Mouse (Mus musculus): ENCODE measurements around the gene Gbx1.

The Gbx1 gene

GRCm38 (mm10) chr5:24524522-24524921 lies 2.5 kb downstream of the Gbx1 start:
- DNase-seq: no peak

GRCm38 (mm10) chr5:24523806-24524205 lies 3.2 kb downstream of the Gbx1 start:
- no peak for DNase-seq

- DNase-seq: no peak
Observed at GRCm38 (mm10) chr5:24521366-24521765, 5.6 kb downstream of the Gbx1 start.

GRCm38 (mm10) chr5:24512271-24512670 lies 14.7 kb downstream of the Gbx1 start:
- no peak for DNase-seq

- DNase-seq: peak in 1 of 2 experiments; percentile 58
Observed at GRCm38 (mm10) chr5:24510635-24511034, 16.4 kb downstream of the Gbx1 start.

GRCm38 (mm10) chr5:24508406-24508805 lies 18.6 kb downstream of the Gbx1 start:
- DNase-seq: no peak

GRCm38 (mm10) chr5:24505513-24505912 lies 21.5 kb downstream of the Gbx1 start:
- no peak for DNase-seq

- peak in 1 of 2 experiments; percentile 15 for DNase-seq
Observed at GRCm38 (mm10) chr5:24502786-24503185, 24.2 kb downstream of the Gbx1 start.

- peak in 1 of 2 experiments; percentile 67 for DNase-seq
Observed at GRCm38 (mm10) chr5:24500851-24501250, 26.2 kb downstream of the Gbx1 start.

GRCm38 (mm10) chr5:24499113-24499512 lies 27.9 kb downstream of the Gbx1 start:
- DNase-seq: no peak

- no peak for DNase-seq
Observed at GRCm38 (mm10) chr5:24497526-24497925, 29.5 kb downstream of the Gbx1 start.

- DNase-seq: peak in 1 of 2 experiments; percentile 10
Observed at GRCm38 (mm10) chr5:24496756-24497155, 30.2 kb downstream of the Gbx1 start.

- DNase-seq: peak; percentile 5
Observed at GRCm38 (mm10) chr5:24495019-24495418, 32.0 kb downstream of the Gbx1 start.

- no peak for DNase-seq
Observed at GRCm38 (mm10) chr5:24492546-24493285, 34.3 kb downstream of the Gbx1 start.

- no peak for DNase-seq
Observed at GRCm38 (mm10) chr5:24490413-24490920, 36.5 kb downstream of the Gbx1 start.

- no peak for DNase-seq
Observed at GRCm38 (mm10) chr5:24486738-24487137, 40.3 kb downstream of the Gbx1 start.

- peak; percentile 93 to 96 for DNase-seq
Observed at GRCm38 (mm10) chr5:24486097-24486496, 40.9 kb downstream of the Gbx1 start.

- peak in 1 of 2 experiments; percentile 36 for DNase-seq
Observed at GRCm38 (mm10) chr5:24484963-24485362, 42.0 kb downstream of the Gbx1 start.

GRCm38 (mm10) chr5:24483326-24483725 lies 43.7 kb downstream of the Gbx1 start:
- DNase-seq: peak; percentile 81 to 83

- DNase-seq: peak in 1 of 2 experiments; percentile 35
Observed at GRCm38 (mm10) chr5:24482247-24483079, 44.5 kb downstream of the Gbx1 start.

- DNase-seq: peak; percentile 75 to 85
Observed at GRCm38 (mm10) chr5:24481647-24482046, 45.4 kb downstream of the Gbx1 start.

GRCm38 (mm10) chr5:24477909-24478308 lies 49.1 kb downstream of the Gbx1 start:
- DNase-seq: no peak

- peak; percentile 62 to 75 for DNase-seq
Observed at GRCm38 (mm10) chr5:24475476-24476241, 51.3 kb downstream of the Gbx1 start.

All from cerebellum, postnatal 25 days (tissue).